Mouse (Mus musculus) C2C12 (cell line): ENCODE measurements around the gene Sytl1.

Source experiments
- CEBPB ChIP-seq: IDR thresholded peaks from one replicate; pipeline ENCODE4 v1.6.1; 2011; ENCODE audit warnings: low read depth, mild to moderate bottlenecking, control low read depth, moderate library complexity
- CTCF ChIP-seq: IDR thresholded peaks from one replicate; pipeline ENCODE4 v1.5.1; 2011; ENCODE audit not compliant: control insufficient read depth, insufficient read depth, insufficient read length
- FOSL1 ChIP-seq: IDR thresholded peaks from one replicate; pipeline ENCODE4 v1.8.0; 2011; ENCODE audit warnings: mild to moderate bottlenecking, low read length; ENCODE audit not compliant: poor library complexity, insufficient read depth, severe bottlenecking
- MAX ChIP-seq: IDR thresholded peaks from one replicate; pipeline ENCODE4 v1.6.1; 2011; ENCODE audit warnings: mild to moderate bottlenecking, control low read depth
- MYOG ChIP-seq: IDR thresholded peaks from one replicate; pipeline ENCODE4 v1.6.1; 2011; ENCODE audit not compliant: control insufficient read depth, insufficient read length; ENCODE audit errors: extremely low read depth
- USF1 ChIP-seq: IDR thresholded peaks from one replicate; pipeline ENCODE4 v1.6.1; 2011; ENCODE audit warnings: low read depth, mild to moderate bottlenecking, control low read depth, moderate library complexity

DNA sequence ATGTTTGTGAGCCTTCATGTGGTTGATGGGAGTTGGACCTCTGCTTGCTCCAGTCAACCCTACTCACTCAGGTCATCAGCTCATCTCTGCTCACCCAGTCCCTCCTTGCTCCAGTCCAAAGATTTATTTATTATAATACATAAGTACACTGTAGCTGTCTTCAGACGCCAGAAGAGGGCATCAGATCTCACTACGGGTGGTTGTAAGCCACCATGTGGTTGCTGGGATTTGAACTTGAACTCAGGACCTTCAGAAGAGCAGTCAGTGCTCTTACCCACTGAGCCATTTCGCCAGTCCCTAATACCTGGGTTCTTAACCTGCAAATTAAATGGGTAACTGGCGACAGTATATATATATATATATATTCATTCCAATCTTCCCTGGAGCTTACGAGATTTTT lies 27.5 kb downstream of the Sytl1 start:
- TF ChIP-seq USF1 (no peak), CEBPB (no peak), CTCF (no peak), FOSL1 (no peak), MAX (no peak), MYOG (no peak)
